Mouse (Mus musculus) small intestine, adult 2 months (tissue): ENCODE data around the gene Rps18.

Source experiments
- CTCF ChIP-seq: fragments of 200-500 bp; IDR thresholded peaks from 2 replicates; pipeline ENCODE4 v1.5.1; 2012; ENCODE audit warnings: low read depth, mild to moderate bottlenecking, control low read depth, inconsistent platforms, low read length, moderate library complexity, mixed read lengths; ENCODE audit not compliant: insufficient replicate concordance, insufficient read length; ENCODE audit errors: extremely low read depth
- POLR2A ChIP-seq: fragments of 200-500 bp; IDR thresholded peaks from 2 replicates; pipeline ENCODE4 v1.6.1; 2012; ENCODE audit warnings: low read depth, mild to moderate bottlenecking, control low read depth, inconsistent platforms, low read length, moderate library complexity

GRCm38 (mm10) chr17:33940981-33941380, 14.8 kb downstream of the Rps18 start:
- no peak for TF ChIP-seq CTCF
- TF ChIP-seq POLR2A = no peak
